Mouse (Mus musculus): ENCODE measurements around the gene Cox19. TPM values are rescaled to one million over a fixed set of nuclear protein-coding genes. Genes with fewer than 3 reads are reported as not detected.

Gene Cox19
- polyA plus RNA-seq, 1 experiment from 2014 or later = 142 TPM

- peaks cover 34% of the 10 kb centered on the region for H3K27me3 ChIP-seq (ENCODE audit: control insufficient read depth, insufficient read depth, low read length)
- no peak overlapping the region for H3K9ac ChIP-seq (ENCODE audit: low read length)
- H3K4me2 ChIP-seq (ENCODE audit: low read depth) = no peak overlapping the region; the same call in 1 of the 2 replicates
- WGBS = 74% methylated on average over 5 of the region's 5 CpGs
- no peak overlapping the region for H3K27ac ChIP-seq (ENCODE audit: low read depth, low read length)
- H3K4me3 ChIP-seq (ENCODE audit: low read depth, low read length) = no peak overlapping the region
- H3K36me3 ChIP-seq (ENCODE audit: control insufficient read depth, insufficient read depth, low read length) = no peaks in the 10 kb centered on the region
- DNase-seq (ENCODE audit: low spot score) = no peak
- ATAC-seq (ENCODE audit: insufficient read depth, low FRiP score, low TSS enrichment) = no peak
- peaks cover 4% of the 10 kb centered on the region; the same call in 1 of the 2 replicates for H3K4me1 ChIP-seq (ENCODE audit: control insufficient read depth, insufficient read depth, low read length)
- no peaks in the 10 kb centered on the region for H3K9me3 ChIP-seq (ENCODE audit: control insufficient read depth, low read length)
These were observed 27.1 kb downstream of the Cox19 start for GRCm38 (mm10) chr5:139324045-139324491.

GRCm38 (mm10) chr5:139323260-139323924 is 27.8 kb downstream of the Cox19 start:
- no peak overlapping the region for H3K27ac ChIP-seq (ENCODE audit: low read depth, low read length)
- no peak overlapping the region for H3K9ac ChIP-seq (ENCODE audit: low read length)
- peaks cover 34% of the 10 kb centered on the region for H3K27me3 ChIP-seq (ENCODE audit: control insufficient read depth, insufficient read depth, low read length)
- no peak overlapping the region for H3K4me3 ChIP-seq (ENCODE audit: low read depth, low read length)
- no peaks in the 10 kb centered on the region for H3K36me3 ChIP-seq (ENCODE audit: control insufficient read depth, insufficient read depth, low read length)
- WGBS = 85% methylated on average over 9 of the region's 9 CpGs
- H3K4me1 ChIP-seq (ENCODE audit: control insufficient read depth, insufficient read depth, low read length) = peaks cover 4% of the 10 kb centered on the region; the same call in 1 of the 2 replicates
- H3K4me2 ChIP-seq (ENCODE audit: low read depth) = no peak overlapping the region
- ATAC-seq (ENCODE audit: insufficient read depth, low FRiP score, low TSS enrichment) = no peak
- DNase-seq (ENCODE audit: low spot score) = no peak
- H3K9me3 ChIP-seq (ENCODE audit: control insufficient read depth, low read length) = no peaks in the 10 kb centered on the region

- Histone ChIP-seq H3K27ac (ENCODE audit: low read depth, low read length) (no peak overlapping the region), H3K4me3 (ENCODE audit: low read depth, low read length) (no peak overlapping the region), H3K9ac (ENCODE audit: low read length) (no peak overlapping the region), H3K4me1 (ENCODE audit: control insufficient read depth, insufficient read depth, low read length) (peaks cover 4% of the 10 kb centered on the region; the same call in 1 of the 2 replicates), H3K27me3 (ENCODE audit: control insufficient read depth, insufficient read depth, low read length) (peaks cover 32% of the 10 kb centered on the region), H3K9me3 (ENCODE audit: control insufficient read depth, low read length) (no peaks in the 10 kb centered on the region), H3K4me2 (ENCODE audit: low read depth) (no peak overlapping the region), H3K36me3 (ENCODE audit: control insufficient read depth, insufficient read depth, low read length) (no peaks in the 10 kb centered on the region)
- no peak for ATAC-seq (ENCODE audit: insufficient read depth, low FRiP score, low TSS enrichment)
- 83% methylated on average over 6 of the region's 6 CpGs for WGBS
- DNase-seq (ENCODE audit: low spot score) = no peak
These were observed 29.9 kb downstream of the Cox19 start for GRCm38 (mm10) chr5:139321331-139321730.

GRCm38 (mm10) chr5:139320424-139320823 is 30.8 kb downstream of the Cox19 start:
- Histone ChIP-seq H3K36me3 (ENCODE audit: control insufficient read depth, insufficient read depth, low read length) (no peaks in the 10 kb centered on the region), H3K4me1 (ENCODE audit: control insufficient read depth, insufficient read depth, low read length) (peaks cover 4% of the 10 kb centered on the region; the same call in 1 of the 2 replicates), H3K27me3 (ENCODE audit: control insufficient read depth, insufficient read depth, low read length) (peaks cover 23% of the 10 kb centered on the region), H3K27ac (ENCODE audit: low read depth, low read length) (no peak overlapping the region), H3K9me3 (ENCODE audit: control insufficient read depth, low read length) (no peaks in the 10 kb centered on the region), H3K9ac (ENCODE audit: low read length) (no peak overlapping the region), H3K4me3 (ENCODE audit: low read depth, low read length) (no peak overlapping the region), H3K4me2 (ENCODE audit: low read depth) (no peak overlapping the region)
- 74% methylated on average over 7 of the region's 7 CpGs for WGBS
- ATAC-seq (ENCODE audit: insufficient read depth, low FRiP score, low TSS enrichment) (no peak), DNase-seq (ENCODE audit: low spot score) (no peak)

- H3K9me3 ChIP-seq (ENCODE audit: control insufficient read depth, low read length) = no peaks in the 10 kb centered on the region
- H3K27me3 ChIP-seq (ENCODE audit: control insufficient read depth, insufficient read depth, low read length) = no peaks in the 10 kb centered on the region
- no peak overlapping the region for H3K9ac ChIP-seq (ENCODE audit: low read length)
- DNase-seq (ENCODE audit: low spot score) (no peak), ATAC-seq (ENCODE audit: insufficient read depth, low FRiP score, low TSS enrichment) (no peak)
- no peak overlapping the region for H3K27ac ChIP-seq (ENCODE audit: low read depth, low read length)
- WGBS = 70% methylated on average over 21 of the region's 21 CpGs
- no peaks in the 10 kb centered on the region for H3K4me1 ChIP-seq (ENCODE audit: control insufficient read depth, insufficient read depth, low read length)
- no peak overlapping the region for H3K4me2 ChIP-seq (ENCODE audit: low read depth)
- no peaks in the 10 kb centered on the region for H3K36me3 ChIP-seq (ENCODE audit: control insufficient read depth, insufficient read depth, low read length)
- H3K4me3 ChIP-seq (ENCODE audit: low read depth, low read length) = no peak overlapping the region
These were observed 33.3 kb downstream of the Cox19 start for GRCm38 (mm10) chr5:139317751-139318504.

- no peak overlapping the region for H3K9ac ChIP-seq (ENCODE audit: low read length)
- H3K27ac ChIP-seq (ENCODE audit: low read depth, low read length) = no peak overlapping the region
- no peaks in the 10 kb centered on the region for H3K9me3 ChIP-seq (ENCODE audit: control insufficient read depth, low read length)
- no peaks in the 10 kb centered on the region for H3K36me3 ChIP-seq (ENCODE audit: control insufficient read depth, insufficient read depth, low read length)
- no peak overlapping the region for H3K4me3 ChIP-seq (ENCODE audit: low read depth, low read length)
- no peaks in the 10 kb centered on the region for H3K4me1 ChIP-seq (ENCODE audit: control insufficient read depth, insufficient read depth, low read length)
- H3K27me3 ChIP-seq (ENCODE audit: control insufficient read depth, insufficient read depth, low read length) = no peaks in the 10 kb centered on the region
- 74% methylated on average over 6 of the region's 6 CpGs for WGBS
- no peak for DNase-seq (ENCODE audit: low spot score)
- no peak for ATAC-seq (ENCODE audit: insufficient read depth, low FRiP score, low TSS enrichment)
- no peak overlapping the region for H3K4me2 ChIP-seq (ENCODE audit: low read depth)
These were observed 34.1 kb downstream of the Cox19 start for GRCm38 (mm10) chr5:139316982-139317675.

GRCm38 (mm10) chr5:139314941-139315642 is 36.1 kb downstream of the Cox19 start:
- H3K4me1 ChIP-seq (ENCODE audit: control insufficient read depth, insufficient read depth, low read length) = no peaks in the 10 kb centered on the region
- H3K27me3 ChIP-seq (ENCODE audit: control insufficient read depth, insufficient read depth, low read length) = no peaks in the 10 kb centered on the region
- no peaks in the 10 kb centered on the region for H3K36me3 ChIP-seq (ENCODE audit: control insufficient read depth, insufficient read depth, low read length)
- no peak overlapping the region for H3K4me3 ChIP-seq (ENCODE audit: low read depth, low read length)
- WGBS = 87% methylated on average over 12 of the region's 12 CpGs
- H3K27ac ChIP-seq (ENCODE audit: low read depth, low read length) = no peak overlapping the region
- no peak overlapping the region for H3K9ac ChIP-seq (ENCODE audit: low read length)
- no peak overlapping the region for H3K4me2 ChIP-seq (ENCODE audit: low read depth)
- DNase-seq (ENCODE audit: low spot score) (no peak), ATAC-seq (ENCODE audit: insufficient read depth, low FRiP score, low TSS enrichment) (no peak)
- H3K9me3 ChIP-seq (ENCODE audit: control insufficient read depth, low read length) = no peaks in the 10 kb centered on the region

- no peak for DNase-seq (ENCODE audit: low spot score)
- H3K4me3 ChIP-seq (ENCODE audit: low read depth, low read length) = no peak overlapping the region
- WGBS = 68% methylated on average over 9 of the region's 9 CpGs
These were observed 37.7 kb downstream of the Cox19 start for GRCm38 (mm10) chr5:139313536-139313935.

More at GRCm38 (mm10) chr5:139313536-139313935, 37.7 kb downstream of the Cox19 start:
- no peak for ATAC-seq (ENCODE audit: insufficient read depth, low FRiP score, low TSS enrichment)
- Histone ChIP-seq H3K4me2 (ENCODE audit: low read depth) (no peak overlapping the region), H3K36me3 (ENCODE audit: control insufficient read depth, insufficient read depth, low read length) (no peaks in the 10 kb centered on the region), H3K9me3 (ENCODE audit: control insufficient read depth, low read length) (no peaks in the 10 kb centered on the region), H3K27ac (ENCODE audit: low read depth, low read length) (no peak overlapping the region), H3K4me1 (ENCODE audit: control insufficient read depth, insufficient read depth, low read length) (no peaks in the 10 kb centered on the region), H3K9ac (ENCODE audit: low read length) (no peak overlapping the region), H3K27me3 (ENCODE audit: control insufficient read depth, insufficient read depth, low read length) (no peaks in the 10 kb centered on the region)

Data from neural tube, embryonic 11.5 days (tissue).